Mouse (Mus musculus) neural tube, embryonic 13.5 days (tissue): ENCODE results near the gene Frg2f1. TPM values are rescaled to one million over a fixed set of nuclear protein-coding genes. Genes with fewer than 3 reads are reported as not detected.
A peak's percentile ranks its signal among the peaks of the same experiment; 100 is the strongest.
"Not testable (repeated sequence)": the region's sequence is repeated elsewhere in the genome, so short reads cannot be mapped to it uniquely, and the experiment has no call there.

Source experiments
- ATAC-seq: fragments of 200-750 bp; cut with Nextera tagmentation; 2 replicates; pipeline ENCODE4 v1.8.0; 2017; ENCODE audit warnings: low read depth, mild to moderate bottlenecking, moderate TSS enrichment, moderate library complexity
- H3K27ac ChIP-seq: fragments of 300-500 bp; sonication (generic); replicated peaks from 2 replicates; pipeline ENCODE4 v1.5.1; 2015; ENCODE audit warnings: moderate library complexity, mild to moderate bottlenecking, inconsistent platforms
- H3K27me3 ChIP-seq: fragments of 300-500 bp; sonication (generic); 2 replicates; pipeline ENCODE4 v1.6.1; 2015; ENCODE audit warnings: mild to moderate bottlenecking, inconsistent platforms
- H3K36me3 ChIP-seq: fragments of 300-500 bp; sonication (generic); 2 replicates; pipeline ENCODE4 v1.6.1; 2015; ENCODE audit warnings: mild to moderate bottlenecking, inconsistent platforms
- H3K4me1 ChIP-seq: fragments of 300-500 bp; sonication (generic); replicated peaks from 2 replicates; pipeline ENCODE4 v1.6.1; 2015; ENCODE audit warnings: inconsistent platforms
- H3K4me2 ChIP-seq: fragments of 300-500 bp; sonication (generic); 2 replicates; pipeline ENCODE4 v1.6.1; 2015; ENCODE audit warnings: inconsistent platforms, mild to moderate bottlenecking, moderate library complexity
- H3K4me3 ChIP-seq: fragments of 300-500 bp; sonication (generic); 2 replicates; pipeline ENCODE4 v1.5.1; 2015; ENCODE audit warnings: mild to moderate bottlenecking, inconsistent platforms
- H3K9ac ChIP-seq: fragments of 300-500 bp; sonication (generic); 2 replicates; pipeline ENCODE4 v1.6.1; 2015; ENCODE audit warnings: moderate library complexity, mild to moderate bottlenecking, inconsistent platforms
- H3K9me3 ChIP-seq: fragments of 300-500 bp; sonication (generic); 2 replicates; pipeline ENCODE4 v1.6.1; 2016; ENCODE audit warnings: inconsistent platforms
- WGBS: fragments of 180-500 bp; shearing (Covaris S2); methylation state at CpG from one replicate; pipeline ENCODE4 v1.1.7; 2015; 5-methylcytosine and 5-hydroxymethylcytosine counted together
- polyA plus RNA-seq: library from polyadenylated mRNA; unstranded; fragments of >200 nt; fragmentation: Nextera tagmentation; extraction: Ambion mirVana; gene quantifications from 2 replicates; pipeline ENCODE4 v1.2.1, GENCODE M21; 2015

Frg2f1 gene
- polyA plus RNA-seq, 1 experiment from 2014 or later = 7.2 TPM

DNA sequence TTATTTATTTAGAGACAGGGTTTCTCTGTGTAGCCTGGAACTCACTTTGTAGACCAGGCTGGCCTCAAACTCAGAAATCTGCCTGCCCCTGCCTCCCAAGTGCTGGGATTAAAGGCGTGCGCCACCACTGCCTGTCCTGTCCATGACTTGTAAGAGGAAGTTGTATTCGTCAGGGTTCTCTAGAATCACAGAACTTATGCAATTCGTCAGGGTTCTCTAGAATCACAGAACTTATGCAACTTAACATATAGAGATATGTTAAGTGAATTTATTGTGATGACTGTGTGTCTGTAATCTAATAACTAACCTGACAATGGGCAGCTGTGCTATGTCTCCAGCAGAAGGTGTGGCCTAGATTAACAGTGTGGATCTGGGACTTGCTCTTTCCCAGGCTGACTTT lies 2.7 kb downstream of the Frg2f1 start, which contains the start of gene Foxj3:
Gene Foxj3, plus strand, starts transcription at position 390 of the 400 bp plus-strand sequence.
- not testable (repeated sequence) for H3K9ac ChIP-seq, H3K27me3 ChIP-seq, H3K4me2 ChIP-seq, H3K4me3 ChIP-seq, H3K36me3 ChIP-seq, H3K9me3 ChIP-seq, H3K27ac ChIP-seq, ATAC-seq
- WGBS = 92% methylated on average over 4 of the region's 4 CpGs
- peaks cover 23% of the 10 kb centered on the region for H3K4me1 ChIP-seq

DNA sequence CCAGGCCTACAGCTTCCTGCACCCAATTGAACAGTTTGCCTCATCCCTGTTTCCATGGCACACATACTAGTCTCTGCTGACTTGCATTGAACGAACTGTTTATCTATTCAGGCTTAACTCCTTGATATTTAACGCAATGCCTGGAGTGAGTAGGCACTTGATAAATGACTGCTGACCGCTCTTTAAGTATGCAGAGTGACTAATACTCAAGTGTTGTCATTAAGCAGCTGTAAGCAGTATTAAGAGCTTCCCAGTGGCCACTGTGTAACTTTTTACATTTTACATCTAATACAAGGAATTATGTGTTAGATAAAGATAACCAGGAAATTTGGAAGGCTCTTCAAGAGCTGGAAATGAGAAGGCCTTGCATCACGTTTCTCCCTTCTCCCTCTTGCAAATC lies 4.2 kb downstream of the Frg2f1 start:
- Histone ChIP-seq H3K36me3 (no peaks in the 10 kb centered on the region), H3K4me2 (no peak overlapping the region), H3K4me3 (no peak overlapping the region), H3K27me3 (no peaks in the 10 kb centered on the region), H3K27ac (no peak overlapping the region), H3K4me1 (peaks cover 9% of the 10 kb centered on the region), H3K9ac (no peak overlapping the region), H3K9me3 (no peaks in the 10 kb centered on the region)
- WGBS = 57% methylated on average over 4 of the region's 4 CpGs
- no peak for ATAC-seq

DNA sequence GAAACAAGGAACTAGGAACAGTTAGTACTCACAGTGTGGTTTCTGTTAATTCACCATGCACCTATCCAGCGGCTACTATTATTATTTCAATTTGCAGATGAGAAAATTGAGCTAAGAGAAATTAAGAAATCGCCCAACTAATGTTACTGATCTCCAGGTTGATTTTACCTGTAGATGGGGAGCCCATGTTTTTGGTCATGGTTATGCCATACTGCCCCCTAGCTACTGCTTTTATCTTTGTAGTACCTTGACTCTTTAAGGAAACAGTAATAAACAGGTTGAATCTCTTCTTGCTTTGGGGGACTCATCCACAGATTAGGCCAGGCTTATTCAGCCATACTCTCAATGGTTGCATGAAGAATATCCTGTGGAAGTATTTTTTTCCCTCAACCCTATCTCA lies 7.5 kb downstream of the Frg2f1 start:
- Histone ChIP-seq H3K27ac (no peak overlapping the region), H3K4me2 (no peak overlapping the region), H3K4me1 (no peaks in the 10 kb centered on the region), H3K9ac (no peak overlapping the region), H3K36me3 (no peaks in the 10 kb centered on the region), H3K27me3 (no peaks in the 10 kb centered on the region), H3K9me3 (no peaks in the 10 kb centered on the region), H3K4me3 (no peak overlapping the region)
- 63% methylated on average over 2 of the region's 2 CpGs for WGBS
- ATAC-seq = no peak

DNA sequence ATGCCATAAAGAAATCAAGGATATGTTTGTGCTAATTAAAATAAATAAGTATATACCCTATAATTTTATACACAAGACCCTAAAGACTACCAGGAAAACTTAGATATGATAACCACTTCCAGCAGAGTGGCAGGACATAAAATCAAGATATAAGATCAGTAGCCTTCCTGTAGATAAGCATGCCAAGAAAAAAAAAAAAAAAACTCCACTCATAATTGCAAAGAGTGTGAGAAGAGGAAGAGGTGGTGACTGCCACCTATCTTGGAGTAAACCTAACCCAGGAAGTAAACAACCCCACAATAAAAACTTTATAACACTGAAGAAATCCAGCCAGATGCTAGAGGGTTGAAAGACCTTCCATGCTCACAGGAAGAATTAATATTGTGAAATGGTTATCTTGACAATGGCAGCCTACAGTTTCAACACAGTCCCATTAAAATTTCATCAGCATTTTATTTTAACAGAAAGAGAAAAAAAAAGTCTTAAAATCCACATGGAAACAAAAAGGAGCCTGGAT lies 12.9 kb downstream of the Frg2f1 start:
- Histone ChIP-seq H3K36me3 (no peaks in the 10 kb centered on the region), H3K4me3 (no peak overlapping the region), H3K27me3 (no peaks in the 10 kb centered on the region), H3K9ac (no peak overlapping the region), H3K4me2 (no peak overlapping the region), H3K27ac (no peak overlapping the region), H3K4me1 (peaks cover 13% of the 10 kb centered on the region), H3K9me3 (no peaks in the 10 kb centered on the region)
- no peak for ATAC-seq

DNA sequence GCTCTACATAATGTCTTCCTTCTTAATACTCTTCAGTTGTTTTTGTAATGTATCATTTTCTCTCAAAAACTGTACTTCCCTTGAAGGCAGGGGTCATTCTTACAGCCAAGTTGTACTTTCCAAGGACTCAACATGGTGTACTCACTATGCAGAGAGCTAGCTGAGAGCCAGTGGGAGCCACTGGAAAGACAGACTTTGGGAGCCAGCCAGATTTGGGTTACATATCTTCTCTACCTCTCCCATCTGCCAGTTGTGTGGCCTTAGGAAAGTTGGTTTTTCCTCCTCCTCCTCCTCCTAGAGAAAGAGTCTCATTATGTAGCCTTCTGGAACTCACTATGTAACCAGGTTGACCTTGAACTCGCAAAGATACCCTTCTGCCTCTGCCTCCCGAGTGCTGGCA lies 14.9 kb downstream of the Frg2f1 start:
- 83% methylated on average over 2 of the region's 2 CpGs for WGBS
- H3K27ac ChIP-seq = peak overlapping the region; percentile 79
- H3K27me3 ChIP-seq = no peaks in the 10 kb centered on the region
- H3K4me3 ChIP-seq = no peak overlapping the region
- no peak overlapping the region for H3K4me2 ChIP-seq
- no peaks in the 10 kb centered on the region for H3K9me3 ChIP-seq
- no peak for ATAC-seq
- peaks cover 13% of the 10 kb centered on the region for H3K4me1 ChIP-seq
- H3K36me3 ChIP-seq = no peaks in the 10 kb centered on the region
- H3K9ac ChIP-seq = no peak overlapping the region

DNA sequence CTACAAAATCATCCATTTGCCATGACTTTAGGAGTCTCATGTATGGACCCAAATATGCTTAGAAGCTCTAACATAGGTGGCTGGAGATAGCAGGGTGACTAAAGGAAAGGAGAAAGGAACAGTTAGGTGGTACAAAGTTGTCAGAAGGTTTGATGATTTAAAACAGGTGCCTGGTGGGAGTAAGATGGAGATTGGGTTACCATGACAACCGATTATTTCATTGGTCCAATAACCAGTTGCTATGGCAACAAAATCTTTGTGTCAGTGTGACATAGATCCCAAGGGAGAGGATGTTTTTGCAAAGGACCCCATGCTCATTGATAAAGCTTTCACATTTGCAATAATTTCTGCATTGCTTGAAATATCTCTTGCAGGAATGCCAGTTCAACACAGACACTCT lies 15.3 kb downstream of the Frg2f1 start:
- H3K27me3 ChIP-seq = no peaks in the 10 kb centered on the region
- H3K4me3 ChIP-seq = no peak overlapping the region
- H3K9ac ChIP-seq = no peak overlapping the region
- no peaks in the 10 kb centered on the region for H3K9me3 ChIP-seq
- peaks cover 13% of the 10 kb centered on the region for H3K4me1 ChIP-seq
- 85% methylated on average over 1 of the region's 1 CpGs for WGBS
- H3K27ac ChIP-seq = peak overlapping the region; percentile 79
- peak; percentile 65; the same call in 1 of the 2 replicates for ATAC-seq
- H3K36me3 ChIP-seq = no peaks in the 10 kb centered on the region
- H3K4me2 ChIP-seq = no peak overlapping the region

DNA sequence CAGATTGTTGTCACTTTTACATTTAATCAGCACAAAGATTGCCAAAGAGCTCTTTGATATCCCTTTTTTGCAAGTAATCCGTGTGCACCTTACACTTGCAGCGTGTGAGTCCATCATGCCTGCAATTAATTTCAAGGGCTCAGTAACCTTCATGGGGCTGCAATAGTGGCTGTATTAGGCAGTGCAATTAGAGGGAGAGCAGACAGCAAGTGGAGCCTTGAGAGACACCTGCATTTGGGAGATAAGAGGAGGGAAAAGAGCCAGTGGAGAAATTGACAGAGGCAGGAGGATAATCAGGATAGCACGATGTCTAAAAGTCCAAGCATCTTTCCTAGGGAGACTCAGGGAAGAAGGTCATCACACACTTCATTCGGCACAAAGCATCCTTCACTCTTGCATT lies 15.8 kb downstream of the Frg2f1 start:
- WGBS = 57% methylated on average over 4 of the region's 4 CpGs
- Histone ChIP-seq H3K9ac (no peak overlapping the region), H3K4me3 (no peak overlapping the region), H3K4me2 (no peak overlapping the region), H3K4me1 (peaks cover 13% of the 10 kb centered on the region), H3K27ac (peak overlapping the region; percentile 79), H3K9me3 (no peaks in the 10 kb centered on the region), H3K27me3 (no peaks in the 10 kb centered on the region), H3K36me3 (no peaks in the 10 kb centered on the region)
- ATAC-seq = peak; percentile 61; the same call in 1 of the 2 replicates

DNA sequence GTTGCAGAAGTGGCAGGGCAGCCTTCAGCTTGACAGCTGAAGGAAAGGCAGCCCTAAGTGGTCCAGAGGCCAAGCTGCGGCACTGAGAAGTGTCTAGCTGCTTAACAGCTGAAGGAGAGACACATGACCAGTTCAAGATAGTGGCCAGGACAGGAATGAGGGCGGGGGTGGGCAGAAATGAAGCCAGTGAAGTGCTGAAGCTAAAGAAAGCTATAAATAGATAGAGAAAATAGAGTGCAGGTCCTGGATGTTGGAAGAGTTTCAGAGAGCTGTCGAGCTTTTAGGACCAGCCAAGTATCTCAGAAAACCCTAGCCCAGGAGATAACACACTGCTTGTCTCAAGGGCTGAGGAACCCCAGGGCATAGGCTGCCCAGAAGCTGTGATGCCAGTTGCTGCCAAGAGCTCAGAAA lies 26.6 kb downstream of the Frg2f1 start:
- Histone ChIP-seq H3K4me1 (no peaks in the 10 kb centered on the region), H3K9ac (no peak overlapping the region), H3K9me3 (no peaks in the 10 kb centered on the region), H3K36me3 (no peaks in the 10 kb centered on the region), H3K27ac (no peak overlapping the region), H3K4me3 (no peak overlapping the region), H3K27me3 (no peaks in the 10 kb centered on the region), H3K4me2 (no peak overlapping the region)
- ATAC-seq = no peak
- 71% methylated on average over 3 of the region's 3 CpGs for WGBS

DNA sequence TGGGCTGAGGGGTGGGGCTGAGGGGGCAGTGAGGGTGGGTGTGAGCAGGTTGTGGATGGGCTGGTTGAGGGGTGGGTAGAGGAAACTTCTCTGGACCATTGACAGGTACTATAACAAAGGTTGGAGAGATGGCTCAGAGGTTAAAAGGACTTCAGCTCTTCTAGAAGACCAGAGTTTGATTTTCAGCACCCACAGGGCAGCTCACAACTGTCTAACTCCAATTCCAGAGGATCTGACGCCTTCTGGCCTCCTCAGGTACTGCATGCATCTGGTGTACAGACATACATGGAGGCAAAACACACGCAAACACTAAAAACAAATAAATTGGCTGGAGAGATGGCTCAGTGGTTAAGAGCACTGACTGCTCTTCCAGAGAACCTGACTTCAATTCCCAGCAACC lies 27.7 kb downstream of the Frg2f1 start:
- Histone ChIP-seq H3K9ac (no peak overlapping the region), H3K4me3 (no peak overlapping the region), H3K9me3 (no peaks in the 10 kb centered on the region), H3K4me1 (no peaks in the 10 kb centered on the region), H3K4me2 (no peak overlapping the region), H3K27ac (no peak overlapping the region), H3K27me3 (no peaks in the 10 kb centered on the region), H3K36me3 (no peaks in the 10 kb centered on the region)
- 74% methylated on average over 2 of the region's 2 CpGs for WGBS
- no peak for ATAC-seq

DNA sequence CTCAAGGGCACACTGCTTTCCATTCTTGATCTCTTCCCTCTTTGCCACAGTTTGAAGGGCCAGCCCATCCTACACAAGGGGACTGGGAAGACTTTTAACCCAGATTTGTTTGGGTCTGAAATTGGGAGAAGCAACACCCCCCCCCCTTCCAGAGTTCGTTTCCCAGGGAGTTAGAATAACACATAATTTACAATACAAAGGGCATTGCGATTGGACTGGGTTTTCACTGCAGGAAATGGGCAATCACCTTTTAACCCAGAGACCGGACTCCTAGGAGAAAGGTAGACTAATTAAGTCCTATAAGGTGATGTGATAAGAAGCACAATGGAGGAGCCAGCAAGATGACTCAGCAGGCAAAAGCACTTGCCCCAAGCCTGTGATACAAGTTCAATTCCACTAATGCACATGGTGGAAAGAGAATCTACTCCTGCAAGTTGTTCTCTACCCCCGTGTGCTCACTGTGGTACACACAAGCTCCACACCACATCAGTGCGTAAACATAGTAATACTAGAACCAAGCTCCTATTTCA lies 40.9 kb downstream of the Frg2f1 start:
- no peaks in the 10 kb centered on the region for H3K9me3 ChIP-seq
- H3K4me1 ChIP-seq = no peaks in the 10 kb centered on the region
- H3K9ac ChIP-seq = no peak overlapping the region
- WGBS = 54% methylated on average over 5 of the region's 5 CpGs
- no peaks in the 10 kb centered on the region for H3K36me3 ChIP-seq
- no peak overlapping the region for H3K4me2 ChIP-seq
- peaks cover 14% of the 10 kb centered on the region for H3K27me3 ChIP-seq
- no peak overlapping the region for H3K4me3 ChIP-seq
- no peak for ATAC-seq
- no peak overlapping the region for H3K27ac ChIP-seq

DNA sequence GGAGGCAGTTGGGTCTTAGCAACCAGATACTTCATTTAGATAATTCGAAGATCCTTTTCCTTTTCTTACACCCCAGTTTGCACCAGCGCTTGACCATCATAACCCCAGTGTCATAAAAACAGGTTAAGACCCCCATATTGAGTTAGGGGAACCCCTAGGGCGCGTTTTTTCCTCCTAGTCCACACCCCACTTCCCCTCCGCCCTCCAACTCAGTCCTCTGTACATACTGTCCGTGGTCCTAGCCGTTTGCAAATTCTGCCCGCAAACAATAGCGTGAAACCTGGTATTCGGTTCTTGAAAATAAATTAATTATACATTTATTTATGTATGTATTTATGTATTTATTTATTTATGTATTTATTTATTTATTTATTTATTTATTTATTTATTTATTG lies 46.4 kb downstream of the Frg2f1 start:
- H3K27ac ChIP-seq = peak overlapping the region; percentile 85

DNA sequence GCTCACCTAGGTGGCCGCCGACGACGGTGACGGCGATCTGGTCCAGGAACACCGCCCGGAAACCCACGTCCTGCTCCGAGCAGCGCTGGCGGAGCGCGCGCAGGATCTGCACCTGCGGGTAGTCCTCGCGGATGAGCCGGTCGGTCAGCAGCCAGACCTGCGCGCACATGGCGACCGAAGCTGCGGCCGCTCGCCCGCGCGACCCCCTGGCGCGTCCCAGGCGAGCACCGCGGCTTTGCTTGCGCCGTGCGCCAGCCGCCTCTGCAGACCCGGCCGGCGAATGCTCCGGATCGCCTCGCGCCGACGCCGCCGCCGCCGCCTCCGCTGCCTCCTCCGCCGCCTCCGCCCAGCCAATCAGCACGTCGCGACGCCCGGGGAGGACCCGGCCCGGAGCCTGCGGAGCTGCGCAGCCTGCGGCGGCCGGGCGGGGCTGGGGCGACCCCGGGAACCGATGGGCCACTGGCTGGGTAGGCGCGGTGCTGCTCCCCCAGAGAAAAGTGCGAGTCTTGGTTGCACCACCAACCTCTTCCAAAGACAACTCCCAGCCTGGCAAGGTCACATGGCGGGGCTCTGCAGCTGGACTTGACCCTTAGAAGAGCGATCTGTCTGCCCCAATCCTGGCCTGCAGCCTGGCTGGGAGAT lies 46.9 kb downstream of the Frg2f1 start, which contains the start of gene Rimkla:
Gene Rimkla, minus strand, starts transcription at position 338 of the 642 bp plus-strand sequence.
- peak within 1 kb of the TSS; percentile 62 for H3K4me3 ChIP-seq
- peaks cover 19% of the 10 kb centered on the region for H3K27me3 ChIP-seq
- no peaks in the 10 kb centered on the region for H3K9me3 ChIP-seq
- H3K36me3 ChIP-seq = no peaks in the 10 kb centered on the region
- WGBS = under 1% methylated on average over 74 of the region's 77 CpGs
- H3K4me1 ChIP-seq = peaks cover 35% of the 10 kb centered on the region
- peak within 1 kb of the TSS; percentile 71 for H3K4me2 ChIP-seq
- H3K9ac ChIP-seq = peak within 1 kb of the TSS; percentile 80
- H3K27ac ChIP-seq = peak within 1 kb of the TSS; percentile 85
- peak; percentile 90 for ATAC-seq

More for the DNA sequence above, 46.4 kb downstream of the Frg2f1 start:
- ATAC-seq = 0 out of 2 replicates have a peak, but pooled peaks have one; percentile 29
- Histone ChIP-seq H3K9ac (peak overlapping the region; percentile 80), H3K4me1 (peaks cover 35% of the 10 kb centered on the region), H3K4me3 (peak overlapping the region; percentile 62), H3K9me3 (no peaks in the 10 kb centered on the region), H3K27me3 (peaks cover 19% of the 10 kb centered on the region), H3K4me2 (peak overlapping the region; percentile 71), H3K36me3 (no peaks in the 10 kb centered on the region)
- WGBS = 37% methylated on average over 10 of the region's 10 CpGs
